ENCODE assay signal across 9 mouse cellular contexts in genomic region chr11:21308119-21308518, GRCm38 (mm10).
A peak's percentile ranks its signal among the peaks of the same experiment; 100 is the strongest.
DNase-seq lines count a peak whose midpoint lies in the region; ATAC-seq and TF ChIP-seq lines count a peak whose summit lies in the region.
"Had no signal": no experiment of that assay in that cellular context is flagged by ENCODE, and none has a peak within 500 bp of the region (broad histone marks: within the 10 kb centered on the region; RNA-seq: fewer than 3 reads in every experiment).

No protein-coding gene starts in this region.

- no peak overlapping the region for H3K4me3 ChIP-seq in liver, embryonic 14.5 days (ENCODE audit: insufficient read depth in 1 of 2, low read depth in 2 of 2, low read length in 2 of 2)
- H3K4me3 ChIP-seq: heart, embryonic 15.5 days had no signal

- TF ChIP-seq EP300 in liver, embryonic 14.5 days (IDR thresholded peaks at IDR 0.05; ENCODE audit: low read depth) = no peak

- ATAC-seq in liver, embryonic 14.5 days (ENCODE audit: insufficient read depth) = no peak

- H3K4me2 ChIP-seq in liver, embryonic 14.5 days (ENCODE audit: low read depth) = no peak overlapping the region
- H3K4me2 ChIP-seq: heart, embryonic 15.5 days had no signal

- no peak overlapping the region for H3K27ac ChIP-seq in liver, embryonic 14.5 days
- H3K27ac ChIP-seq: heart, embryonic 15.5 days had no signal

- no peak overlapping the region for H3K9ac ChIP-seq in liver, embryonic 14.5 days (replicated peaks)
- H3K9ac ChIP-seq: heart, embryonic 15.5 days had no signal

- peak; percentile 25 to 34 for DNase-seq in heart, postnatal 14 days
- DNase-seq in heart, adult 11 months = no peak
- peak; percentile 39 for DNase-seq in A20 (ENCODE audit: low read depth, low spot score)
- DNase-seq in adipocyte (ENCODE audit: low spot score) = peak; percentile 49
- DNase-seq in liver, embryonic 14.5 days (ENCODE audit: low read depth in 3 of 3, low spot score in 3 of 3) = no peak
- DNase-seq in c-Kit-positive CD71-positive TER-119-positive erythroid progenitor cells, embryonic 14.5 days (ENCODE audit: low spot score) = no peak
- no peak for DNase-seq in right cerebral cortex, postnatal 4 days
- DNase-seq in left cerebral cortex, adult 11 months (ENCODE audit: low spot score) = no peak

- no peaks in the 10 kb centered on the region for H3K27me3 ChIP-seq in liver, embryonic 14.5 days (ENCODE audit: control insufficient read depth, insufficient read depth, low read length)
- H3K27me3 ChIP-seq: heart, embryonic 15.5 days had no signal

- peak; percentile 66 for TF ChIP-seq CTCF in liver, embryonic 14.5 days (IDR thresholded peaks at IDR 0.05; ENCODE audit: low read depth)

- H3K4me1 ChIP-seq in liver, embryonic 14.5 days (replicated peaks; ENCODE audit: control insufficient read depth in 2 of 2, insufficient read depth in 2 of 2, low read length in 1 of 2) = no peaks in the 10 kb centered on the region; a peak in 1 of 4 replicates

- peaks cover 10% of the 10 kb centered on the region for H3K36me3 ChIP-seq in liver, embryonic 14.5 days (replicated peaks; ENCODE audit: control insufficient read depth, insufficient read depth, low read depth)

- intact Hi-C loops in heart, postnatal 14 days (cut with DNase I) = loop anchor here (5.0 kb wide), 1 partner anchor 149 kb away; no protein-coding TSS in a partner anchor

- no peaks in the 10 kb centered on the region for H3K9me3 ChIP-seq in liver, embryonic 14.5 days (ENCODE audit: control insufficient read depth, low read length)
- H3K9me3 ChIP-seq: heart, embryonic 15.5 days had no signal

- 71% methylated on average over 5 of the region's 5 CpGs for WGBS in liver, embryonic 14.5 days (ENCODE audit: insufficient replicate concordance)

Comparison
In these comparisons a context has a peak if more than half of its experiments do, and no peak if none do; other contexts are left out.
1. DNase-seq: peak in heart, postnatal 14 days (2 of 2), A20 (single experiment) and adipocyte (single experiment); none in heart, adult 11 months (single experiment), liver, embryonic 14.5 days (0 of 3), c-Kit-positive CD71-positive TER-119-positive erythroid progenitor cells, embryonic 14.5 days (single experiment), right cerebral cortex, postnatal 4 days (single experiment) and left cerebral cortex, adult 11 months (single experiment).